Comparison of ENCODE assay signal across 28 mouse cellular contexts in the genomic region with DNA sequence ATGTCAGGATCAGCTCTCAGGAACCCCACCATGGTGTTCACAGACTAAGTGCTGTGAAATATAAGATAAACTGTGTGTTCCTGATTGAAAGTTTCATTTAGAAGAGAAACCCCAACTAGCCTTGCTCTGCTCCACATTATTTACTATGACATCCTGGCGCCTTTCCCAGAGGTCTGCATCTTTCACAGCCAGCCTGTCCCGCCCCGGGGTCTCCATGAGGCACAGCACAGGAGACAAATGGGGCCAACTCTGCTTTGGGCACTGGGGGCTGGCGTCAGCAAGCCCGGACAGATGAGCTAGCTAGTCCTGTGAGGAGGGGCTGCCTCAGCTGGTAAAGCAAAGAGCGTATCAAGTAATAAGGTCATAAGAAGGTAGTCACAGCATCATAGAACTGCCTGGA. TPM values are rescaled to one million over a fixed set of nuclear protein-coding genes. Genes with fewer than 3 reads are reported as not detected.
DNase-seq lines count a peak whose midpoint lies in the region; ATAC-seq and TF ChIP-seq lines count a peak whose summit lies in the region.
"Had no signal": no experiment of that assay in that cellular context is flagged by ENCODE, and none has a peak within 500 bp of the region (broad histone marks: within the 10 kb centered on the region; RNA-seq: fewer than 3 reads in every experiment).

No protein-coding gene starts in this region.

- TF ChIP-seq POLR2A in testis, adult 2 months (IDR thresholded peaks at IDR 0.05; ENCODE audit: control insufficient read depth, low read depth, low read length) = peak; percentile 18; the same call in 1 of the 2 replicates

- intact Hi-C loops in left cerebral cortex, postnatal 4 days (cut with DNase I) = no loop called here
- intact Hi-C loops in left cerebral cortex, postnatal 14 days (cut with DNase I) = no loop called here

- H3K27ac ChIP-seq in hindbrain, embryonic 16.5 days (ENCODE audit: low read depth, low read length) = no peak overlapping the region
- H3K27ac ChIP-seq in hindbrain, embryonic 13.5 days = no peak overlapping the region
- H3K27ac ChIP-seq in testis, adult 2 months (ENCODE audit: control insufficient read depth, insufficient read depth, low read depth, low read length) = no peak overlapping the region
- H3K27ac ChIP-seq: forebrain, embryonic 10.5 days; forebrain, embryonic 15.5 days; heart, embryonic 13.5 days; liver, embryonic 14.5 days; lung, embryonic 15.5 days; midbrain, embryonic 12.5 days had no signal

- peaks cover 1% of the 10 kb centered on the region for H3K4me1 ChIP-seq in hindbrain, embryonic 16.5 days (ENCODE audit: control insufficient read depth, insufficient read depth, low read depth, low read length)
- peaks cover 2% of the 10 kb centered on the region for H3K4me1 ChIP-seq in hindbrain, embryonic 13.5 days (replicated peaks)
- no peaks in the 10 kb centered on the region for H3K4me1 ChIP-seq in testis, adult 2 months (ENCODE audit: control insufficient read depth, insufficient read depth, low read length)
- H3K4me1 ChIP-seq: heart, embryonic 13.5 days; lung, embryonic 15.5 days; megakaryocyte, embryonic 14.5 days had no signal

- 56% methylated on average over 6 of the region's 6 CpGs for WGBS in hindbrain, embryonic 16.5 days
- WGBS in hindbrain, embryonic 13.5 days = 58% methylated on average over 6 of the region's 6 CpGs

- H3K36me3 ChIP-seq in hindbrain, embryonic 16.5 days (ENCODE audit: control insufficient read depth, insufficient read depth, low read length) = no peaks in the 10 kb centered on the region
- no peaks in the 10 kb centered on the region for H3K36me3 ChIP-seq in hindbrain, embryonic 13.5 days
- H3K36me3 ChIP-seq in testis, adult 2 months (ENCODE audit: control insufficient read depth, insufficient read depth, low read length) = no peaks in the 10 kb centered on the region
- H3K36me3 ChIP-seq: forebrain, embryonic 10.5 days; forebrain, embryonic 15.5 days; heart, embryonic 13.5 days; lung, embryonic 15.5 days; midbrain, embryonic 12.5 days had no signal

- no peak for TF ChIP-seq CTCF in testis, adult 2 months (IDR thresholded peaks at IDR 0.05; ENCODE audit: control insufficient read depth, insufficient read depth, insufficient replicate concordance, low read depth, low read length)

- no peaks in the 10 kb centered on the region for H3K27me3 ChIP-seq in hindbrain, embryonic 16.5 days (replicated peaks; ENCODE audit: control insufficient read depth, insufficient read depth, low read length)
- H3K27me3 ChIP-seq in hindbrain, embryonic 13.5 days = peaks cover 40% of the 10 kb centered on the region
- H3K27me3 ChIP-seq in testis, adult 2 months (ENCODE audit: control insufficient read depth, insufficient read depth, low read length) = no peaks in the 10 kb centered on the region
- H3K27me3 ChIP-seq: forebrain, embryonic 15.5 days had no signal

- no peak overlapping the region for H3K4me2 ChIP-seq in hindbrain, embryonic 16.5 days (ENCODE audit: low read length)
- H3K4me2 ChIP-seq in hindbrain, embryonic 13.5 days = no peak overlapping the region
- H3K4me2 ChIP-seq: forebrain, embryonic 15.5 days; heart, embryonic 13.5 days; lung, embryonic 15.5 days; midbrain, embryonic 12.5 days had no signal

- DNase-seq in left cerebral cortex, postnatal 4 days = peak; percentile 37
- no peak for DNase-seq in left cerebral cortex, postnatal 14 days (ENCODE audit: low spot score in 2 of 2)
- DNase-seq in testis, postnatal 14 days (ENCODE audit: low spot score) = no peak
- DNase-seq in spleen, postnatal 10 days (ENCODE audit: low spot score in 2 of 2) = no peak
- DNase-seq: adrenal gland, postnatal 25 days; cerebellum, adult 2 months; cerebellum, postnatal 25 days; gastrocnemius, postnatal 25 days; heart, adult 18-20 months; heart, postnatal 10 days; layer of hippocampus, postnatal 36 days; liver; lung, postnatal 36 days; right cerebral cortex, postnatal 4 days had no signal

- H3K4me3 ChIP-seq in hindbrain, embryonic 16.5 days (ENCODE audit: low read length) = no peak overlapping the region
- H3K4me3 ChIP-seq in hindbrain, embryonic 13.5 days = no peak overlapping the region
- peak overlapping the region; percentile 65 for H3K4me3 ChIP-seq in testis, adult 2 months (ENCODE audit: control insufficient read depth, low read depth, low read length)
- H3K4me3 ChIP-seq: forebrain, embryonic 10.5 days; forebrain, embryonic 15.5 days; heart, embryonic 13.5 days; lung, embryonic 15.5 days; megakaryocyte, embryonic 14.5 days; midbrain, embryonic 12.5 days had no signal

- no peak overlapping the region for H3K9ac ChIP-seq in hindbrain, embryonic 16.5 days (ENCODE audit: low read depth, low read length)
- H3K9ac ChIP-seq in hindbrain, embryonic 13.5 days = no peak overlapping the region
- H3K9ac ChIP-seq: forebrain, embryonic 15.5 days; heart, embryonic 13.5 days; liver, embryonic 14.5 days; lung, embryonic 15.5 days; midbrain, embryonic 12.5 days had no signal

- H3K9me3 ChIP-seq in hindbrain, embryonic 16.5 days (ENCODE audit: control insufficient read depth, low read length) = no peaks in the 10 kb centered on the region
- no peaks in the 10 kb centered on the region for H3K9me3 ChIP-seq in hindbrain, embryonic 13.5 days
- H3K9me3 ChIP-seq: forebrain, embryonic 10.5 days; forebrain, embryonic 15.5 days; heart, embryonic 13.5 days; lung, embryonic 15.5 days; megakaryocyte, embryonic 14.5 days; midbrain, embryonic 12.5 days had no signal

- peak; percentile 52; the same call in 1 of the 2 replicates for ATAC-seq in hindbrain, embryonic 16.5 days
- no peak for ATAC-seq in hindbrain, embryonic 13.5 days (ENCODE audit: low FRiP score)
- ATAC-seq: CD4-positive, CD25-positive, alpha-beta regulatory T cell, adult 4 months; forebrain, embryonic 15.5 days; intestine, embryonic 16.5 days had no signal

RNA-seq across cellular contexts. Expression of gene Msx1, which starts 41.1 kb away (rescaled TPM):
- polyA plus RNA-seq in hindbrain, embryonic 16.5 days (2015; fragmentation: Nextera tagmentation; extraction: Ambion mirVana) = 28.9 and 30.5 TPM in 2 replicates
- 28.6 and 59.6 TPM in 2 replicates for polyA plus RNA-seq in hindbrain, embryonic 13.5 days (2015; fragmentation: Nextera tagmentation; extraction: Ambion mirVana)
- 1 to 10 TPM; 3.5 to 4.4 TPM for total RNA-seq in left cerebral cortex, postnatal 4 days (2021)
- total RNA-seq in left cerebral cortex, postnatal 14 days (2021) = 1 to 10 TPM; 3.1 to 4.1 TPM
- 0.18 TPM in 1 of 2 replicates, not detected in the other for polyA plus RNA-seq in testis, adult 2 months (2012; rRNA removed)
- total RNA-seq: hematopoietic stem cell, adult 5-6 weeks; monocyte, adult 5-6 weeks had no signal
- polyA plus RNA-seq: CD4-positive, CD25-positive, alpha-beta regulatory T cell, adult 4 months had no signal

Comparison
In these comparisons a context has a peak if more than half of its experiments do, and no peak if none do; other contexts are left out.
1. RNA of gene Msx1, which starts 41.1 kb away (polyA plus RNA-seq): 28.6 to 59.6 TPM in hindbrain, embryonic 13.5 days and 28.9 to 30.5 TPM in hindbrain, embryonic 16.5 days; 0.18 TPM in testis, adult 2 months; every median in the first group is over 10 times any median in the second.